Mouse (Mus musculus) thymus, adult 2 months (tissue): ENCODE data around the gene Cnnm3.

Source experiments
- CTCF ChIP-seq: fragments of 200-500 bp; IDR thresholded peaks from 2 replicates; pipeline ENCODE4 v1.5.1; 2012; ENCODE audit warnings: mild to moderate bottlenecking, control low read depth, low read length, moderate library complexity, borderline replicate concordance; ENCODE audit not compliant: control insufficient read depth, poor library complexity, insufficient read depth; ENCODE audit errors: extremely low read depth
- POLR2A ChIP-seq: fragments of 200-500 bp; IDR thresholded peaks from 2 replicates; pipeline ENCODE4 v1.6.1; 2012; ENCODE audit warnings: mild to moderate bottlenecking, low read length, control low read depth, moderate library complexity; ENCODE audit not compliant: control insufficient read depth, poor library complexity, insufficient read depth; ENCODE audit errors: extremely low read depth

GRCm38 (mm10) chr1:36572709-36573108 is 61.0 kb downstream of the Cnnm3 start:
- TF ChIP-seq POLR2A = no peak
- TF ChIP-seq CTCF = no peak
